Mouse (Mus musculus) ES-E14 (cell line): ENCODE results near the gene Uck1.

Experiments
- HCFC1 ChIP-seq: IDR thresholded peaks from 2 replicates; pipeline ENCODE4 v1.6.1; 2012; ENCODE audit warnings: low read length, inconsistent platforms, borderline replicate concordance; ENCODE audit not compliant: insufficient read depth
- ZC3H11A ChIP-seq: IDR thresholded peaks from 2 replicates; pipeline ENCODE4 v1.6.1; 2012; ENCODE audit warnings: low read depth, mild to moderate bottlenecking, inconsistent platforms, low read length, borderline replicate concordance
- ZNF384 ChIP-seq: IDR thresholded peaks from 2 replicates; pipeline ENCODE4 v1.6.1; 2012; ENCODE audit warnings: low read depth, low read length, inconsistent platforms

GRCm38 (mm10) chr2:32211689-32212088 is 48.3 kb downstream of the Uck1 start:
- TF ChIP-seq HCFC1 = no peak
- TF ChIP-seq ZNF384 = no peak
- TF ChIP-seq ZC3H11A = no peak
